Mouse (Mus musculus) liver, embryonic 15.5 days (tissue): ENCODE results near the gene Baz1b. TPM values are rescaled to one million over a fixed set of nuclear protein-coding genes. Genes with fewer than 3 reads are reported as not detected.

Experiments used
- ATAC-seq: fragments of 200-750 bp; cut with Nextera tagmentation; 2 replicates; pipeline ENCODE4 v1.8.0; 2017; ENCODE audit warnings: moderate number of reproducible peaks, mild to moderate bottlenecking, moderate library complexity; ENCODE audit not compliant: insufficient read depth
- H3K27ac ChIP-seq: fragments of 300-500 bp; sonication (generic); replicated peaks from 2 replicates; pipeline ENCODE4 v1.5.1; 2015; ENCODE audit warnings: mild to moderate bottlenecking, inconsistent platforms
- H3K27me3 ChIP-seq: fragments of 300-500 bp; sonication (generic); 2 replicates; pipeline ENCODE4 v1.6.1; 2015; ENCODE audit warnings: mild to moderate bottlenecking, inconsistent platforms
- H3K36me3 ChIP-seq: fragments of 300-500 bp; sonication (generic); replicated peaks from 2 replicates; pipeline ENCODE4 v1.6.1; 2015; ENCODE audit warnings: moderate library complexity, mild to moderate bottlenecking, inconsistent platforms
- H3K4me1 ChIP-seq: fragments of 300-500 bp; sonication (generic); replicated peaks from 2 replicates; pipeline ENCODE4 v1.6.1; 2015; ENCODE audit warnings: inconsistent platforms
- H3K4me2 ChIP-seq: fragments of 300-500 bp; sonication (generic); 2 replicates; pipeline ENCODE4 v1.6.1; 2015; ENCODE audit warnings: moderate library complexity, mild to moderate bottlenecking, inconsistent platforms
- H3K4me3 ChIP-seq: fragments of 300-500 bp; sonication (generic); replicated peaks from 2 replicates; pipeline ENCODE4 v1.5.1; 2015; ENCODE audit warnings: mild to moderate bottlenecking, inconsistent platforms
- H3K9ac ChIP-seq: fragments of 300-500 bp; sonication (generic); 2 replicates; pipeline ENCODE4 v1.6.1; 2015; ENCODE audit warnings: moderate library complexity, mild to moderate bottlenecking, inconsistent platforms
- H3K9me3 ChIP-seq: fragments of 300-500 bp; sonication (generic); replicated peaks from 2 replicates; pipeline ENCODE4 v1.6.1; 2016; ENCODE audit warnings: inconsistent platforms
- WGBS: fragments of 180-500 bp; shearing (Covaris S2); methylation state at CpG from one replicate; pipeline ENCODE4 v1.1.7; 2015; ENCODE audit warnings: mixed read lengths; ENCODE audit not compliant: insufficient replicate concordance; 5-methylcytosine and 5-hydroxymethylcytosine counted together
- microRNA-seq: library from miRNA; unstranded; fragments of <30 nt; microRNA quantifications from one replicate; pipeline ENCODE4, GENCODE M21; 2016
- polyA plus RNA-seq: library from polyadenylated mRNA; unstranded; fragments of >200 nt; fragmentation: Nextera tagmentation; extraction: Ambion mirVana; gene quantifications from 2 replicates; pipeline ENCODE4 v1.2.1, GENCODE M21; 2015

The Baz1b gene
- polyA plus RNA-seq, 1 experiment from 2014 or later: 18.2 TPM

DNA sequence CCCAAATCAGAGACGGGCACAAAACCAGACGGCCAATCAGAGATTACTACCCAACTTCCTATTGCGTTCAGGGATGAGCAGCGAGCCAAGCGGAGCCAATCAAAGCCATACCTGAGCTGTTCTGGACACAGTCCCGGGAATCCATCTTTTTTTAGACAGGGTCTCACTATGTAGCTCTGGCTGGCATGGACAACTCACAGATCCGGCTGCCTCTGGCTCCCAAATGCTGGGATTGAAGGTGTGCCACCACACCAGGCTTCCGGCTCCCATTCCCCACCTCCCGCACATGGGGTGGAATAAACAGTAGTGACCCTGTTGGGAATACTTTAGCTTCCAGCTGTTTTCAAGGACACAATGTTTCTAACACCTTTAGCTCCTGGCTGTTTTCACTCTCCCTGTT lies 93.2 kb downstream of the Baz1b start:
- no peak for ATAC-seq
- Histone ChIP-seq H3K27ac (no peak overlapping the region), H3K4me2 (no peak overlapping the region), H3K4me1 (0 out of 2 replicates have a peak, but pooled peaks cover 4% of the 10 kb centered on the region), H3K4me3 (no peak overlapping the region), H3K9me3 (no peaks in the 10 kb centered on the region), H3K36me3 (no peaks in the 10 kb centered on the region), H3K9ac (no peak overlapping the region), H3K27me3 (peaks cover 22% of the 10 kb centered on the region)
- 68% methylated on average over 9 of the region's 9 CpGs for WGBS

DNA sequence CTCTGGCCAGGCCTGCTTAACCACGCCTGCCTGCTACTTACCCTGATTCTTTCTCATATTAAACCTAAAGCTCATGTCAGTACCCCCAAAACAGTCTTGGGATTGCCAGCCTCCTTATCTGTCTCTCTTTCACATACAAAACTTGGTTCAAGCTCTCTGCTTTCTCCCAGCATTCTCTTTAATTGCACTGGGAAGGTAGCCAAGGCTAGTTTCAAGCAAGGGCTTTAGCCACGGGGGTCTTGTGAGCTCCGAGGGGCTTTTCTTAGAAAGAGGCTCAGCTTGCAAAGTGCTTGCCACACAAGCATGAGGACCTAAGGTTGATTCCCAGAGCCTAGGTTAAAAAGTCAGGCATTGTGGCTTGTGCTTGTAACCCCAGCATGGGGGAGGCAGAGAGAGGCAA lies 98.1 kb downstream of the Baz1b start:
- H3K4me1 ChIP-seq: no peaks in the 10 kb centered on the region
- no peaks in the 10 kb centered on the region for H3K36me3 ChIP-seq
- no peak overlapping the region for H3K27ac ChIP-seq
- H3K9me3 ChIP-seq: no peaks in the 10 kb centered on the region
- no peak overlapping the region for H3K9ac ChIP-seq
- H3K4me2 ChIP-seq: no peak overlapping the region
- 52% methylated on average over 3 of the region's 3 CpGs for WGBS
- no peak for ATAC-seq
- H3K27me3 ChIP-seq: no peaks in the 10 kb centered on the region
- no peak overlapping the region for H3K4me3 ChIP-seq

DNA sequence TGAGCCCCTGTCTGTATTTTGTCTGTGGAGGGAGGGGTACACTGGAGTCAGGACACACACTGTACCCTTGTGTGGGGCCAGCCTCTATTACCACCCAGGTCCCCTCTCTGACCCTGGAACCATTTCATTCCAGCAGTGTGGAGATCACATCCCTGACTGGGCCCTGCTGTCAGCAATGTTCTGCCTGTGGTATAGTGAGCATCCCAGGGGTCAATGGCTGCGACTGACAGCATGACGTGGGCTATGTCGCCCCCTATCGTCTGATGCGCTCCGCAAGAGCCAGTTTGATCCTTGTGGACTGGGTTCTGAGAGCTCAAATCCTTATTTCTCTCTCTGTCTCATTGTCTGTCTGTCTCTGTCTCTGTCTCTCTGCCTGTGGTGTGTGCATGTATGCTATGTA lies 99.1 kb downstream of the Baz1b start:
- Histone ChIP-seq H3K9ac (no peak overlapping the region), H3K9me3 (no peaks in the 10 kb centered on the region), H3K27ac (no peak overlapping the region), H3K4me1 (no peaks in the 10 kb centered on the region), H3K4me2 (no peak overlapping the region), H3K36me3 (no peaks in the 10 kb centered on the region), H3K4me3 (no peak overlapping the region), H3K27me3 (no peaks in the 10 kb centered on the region)
- ATAC-seq: no peak
- WGBS: 0% methylated on average over 6 of the region's 6 CpGs

DNA sequence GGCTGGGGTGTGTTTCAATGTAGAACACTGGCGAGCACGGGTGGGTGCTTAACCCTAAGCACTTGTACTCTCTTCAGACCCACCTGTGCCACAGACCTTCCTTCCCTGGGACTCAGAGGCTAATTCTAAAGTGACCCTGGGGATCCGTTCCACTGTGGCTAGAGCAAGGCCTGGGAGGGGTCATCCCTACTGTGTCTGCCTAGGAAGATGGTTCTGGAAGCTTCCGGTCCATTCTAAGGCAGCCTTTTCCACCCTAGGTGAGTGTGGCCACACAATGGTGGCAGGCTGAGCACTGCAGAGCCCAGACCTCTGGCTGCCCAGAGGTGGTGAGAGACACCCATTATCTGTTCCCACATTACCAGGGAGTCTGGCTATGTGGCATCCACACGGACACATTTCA lies 99.9 kb downstream of the Baz1b start:
- no peaks in the 10 kb centered on the region for H3K36me3 ChIP-seq
- no peak overlapping the region for H3K4me2 ChIP-seq
- WGBS: 57% methylated on average over 5 of the region's 5 CpGs
- no peaks in the 10 kb centered on the region for H3K27me3 ChIP-seq
- H3K9ac ChIP-seq: no peak overlapping the region
- no peak overlapping the region for H3K27ac ChIP-seq
- H3K9me3 ChIP-seq: no peaks in the 10 kb centered on the region
- no peak overlapping the region for H3K4me3 ChIP-seq
- ATAC-seq: no peak
- H3K4me1 ChIP-seq: no peaks in the 10 kb centered on the region

DNA sequence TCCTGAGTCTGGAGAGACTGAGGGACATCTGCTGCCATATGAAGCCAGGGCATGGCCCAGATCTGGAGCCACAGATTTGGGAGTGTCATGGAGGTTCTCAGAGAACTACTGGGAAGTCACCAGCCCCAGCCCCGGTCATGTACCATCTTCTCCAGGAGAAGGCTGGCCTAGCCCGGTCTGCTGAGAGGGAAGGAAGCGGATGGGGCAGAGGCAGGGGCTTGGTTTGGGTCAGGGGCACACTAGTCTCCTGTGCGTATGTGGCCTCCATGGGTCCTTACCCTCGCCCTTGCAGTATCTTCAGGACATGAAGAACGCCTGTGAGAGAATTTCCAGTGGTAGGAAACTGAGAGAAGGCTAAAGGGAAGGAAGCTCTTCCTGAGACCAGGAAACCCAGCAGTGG lies 103.6 kb downstream of the Baz1b start:
- Histone ChIP-seq H3K27ac (no peak overlapping the region), H3K4me1 (no peaks in the 10 kb centered on the region), H3K9me3 (no peaks in the 10 kb centered on the region), H3K4me3 (no peak overlapping the region), H3K36me3 (no peaks in the 10 kb centered on the region), H3K27me3 (no peaks in the 10 kb centered on the region), H3K4me2 (no peak overlapping the region), H3K9ac (no peak overlapping the region)
- 48% methylated on average over 6 of the region's 6 CpGs for WGBS
- ATAC-seq: no peak

DNA sequence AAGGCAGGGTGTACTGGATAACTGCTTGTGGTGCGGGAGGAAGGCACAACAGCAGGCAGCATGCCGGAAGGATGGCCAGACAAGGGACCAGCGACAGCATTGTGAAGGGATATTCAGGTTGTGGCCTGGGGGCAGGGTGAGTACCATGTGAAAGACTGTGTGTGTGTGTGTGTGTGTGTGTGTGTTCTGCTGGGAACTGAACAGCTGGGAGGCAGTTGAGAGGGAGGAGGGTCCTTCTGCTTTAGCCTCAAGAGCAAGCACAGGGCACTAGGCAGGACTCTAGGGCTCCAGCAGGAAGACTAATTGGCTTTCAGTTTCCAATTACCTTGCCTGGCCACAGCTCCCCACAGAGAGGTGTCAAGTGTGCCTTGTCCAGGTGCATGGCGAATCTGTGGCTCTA lies 104.1 kb downstream of the Baz1b start:
- H3K9me3 ChIP-seq: no peaks in the 10 kb centered on the region
- no peak for ATAC-seq

DNA sequence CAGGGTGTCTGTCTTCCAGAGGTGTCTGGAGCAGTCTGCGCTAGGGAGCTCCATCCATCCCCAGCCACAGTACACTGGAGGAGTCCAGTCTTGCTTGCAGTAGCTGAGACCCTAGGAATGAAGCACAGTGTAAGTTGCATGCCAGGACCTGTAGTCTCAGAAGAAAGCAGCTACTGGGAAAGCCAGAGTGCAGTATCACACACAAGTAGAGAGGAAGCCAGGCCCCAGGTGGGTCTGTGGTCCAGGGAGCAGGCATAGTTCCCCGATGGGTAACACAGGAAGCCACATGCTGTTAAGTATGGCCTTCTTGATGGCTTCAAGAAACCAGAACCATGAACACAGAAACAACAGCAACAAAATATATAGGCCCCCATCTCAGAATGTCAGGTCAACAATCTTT lies 104.9 kb downstream of the Baz1b start:
- Histone ChIP-seq H3K27me3 (no peaks in the 10 kb centered on the region), H3K9me3 (no peaks in the 10 kb centered on the region), H3K4me1 (no peaks in the 10 kb centered on the region), H3K27ac (no peak overlapping the region), H3K4me2 (no peak overlapping the region), H3K36me3 (no peaks in the 10 kb centered on the region), H3K9ac (no peak overlapping the region), H3K4me3 (no peak overlapping the region)
- 52% methylated on average over 2 of the region's 2 CpGs for WGBS
- ATAC-seq: no peak

More for the DNA sequence above, 104.1 kb downstream of the Baz1b start:
- no peaks in the 10 kb centered on the region for H3K27me3 ChIP-seq
- H3K4me2 ChIP-seq: no peak overlapping the region
- no peak overlapping the region for H3K4me3 ChIP-seq
- H3K9ac ChIP-seq: no peak overlapping the region
- H3K4me1 ChIP-seq: no peaks in the 10 kb centered on the region
- no peaks in the 10 kb centered on the region for H3K36me3 ChIP-seq
- 57% methylated on average over 4 of the region's 4 CpGs for WGBS
- H3K27ac ChIP-seq: no peak overlapping the region

Small RNA genes within 50 kb of the gene (microRNA-seq; reads per million reads assigned to microRNA genes)
- not detected for gene Gm25315

Other genes starting within 250 kb of the Baz1b start
- 0.18 and 0.38 TPM in 2 replicates for gene Cldn4, start 240.3 kb upstream of the Baz1b start, polyA plus RNA-seq
- 1.2 and 2.1 TPM in 2 replicates for gene Cldn3, start 201.1 kb upstream of the Baz1b start, polyA plus RNA-seq
- gene Abhd11, start 178.1 kb upstream of the Baz1b start, polyA plus RNA-seq: 26.6 and 27.1 TPM in 2 replicates
- 1.1 and 1.3 TPM in 2 replicates for gene Stx1a, start 163.8 kb upstream of the Baz1b start, polyA plus RNA-seq
- 14.3 and 14.9 TPM in 2 replicates for gene Dnajc30, start 123.1 kb upstream of the Baz1b start, polyA plus RNA-seq
- gene Bud23, start 122.3 kb upstream of the Baz1b start, polyA plus RNA-seq: 52.7 and 56.4 TPM in 2 replicates
- 0.13 and 0.30 TPM in 2 replicates for gene Vps37d, start 109.0 kb upstream of the Baz1b start, polyA plus RNA-seq
- gene Mlxipl, start 97.4 kb upstream of the Baz1b start, polyA plus RNA-seq: 9.6 and 11.9 TPM in 2 replicates
- gene Tbl2, start 37.6 kb upstream of the Baz1b start, polyA plus RNA-seq: 11.7 and 12.2 TPM in 2 replicates
- 26.2 and 27.7 TPM in 2 replicates for gene Bcl7b, start 19.0 kb upstream of the Baz1b start, polyA plus RNA-seq
- gene Fzd9, start 64.0 kb downstream of the Baz1b start, polyA plus RNA-seq: 0.38 and 0.55 TPM in 2 replicates
- 0.09 TPM in 1 of 2 replicates, not detected in the other for gene Fkbp6, start 162.8 kb downstream of the Baz1b start, polyA plus RNA-seq
- gene Trim50, start 166.0 kb downstream of the Baz1b start, polyA plus RNA-seq: not detected in 2 replicates
- 16.1 and 16.4 TPM in 2 replicates for gene Nsun5, start 182.7 kb downstream of the Baz1b start, polyA plus RNA-seq
- gene Pom121, start 207.3 kb downstream of the Baz1b start, polyA plus RNA-seq: 5.5 and 5.8 TPM in 2 replicates